Mouse (Mus musculus) heart, postnatal 4 days (tissue): Measurements from ENCODE around the gene Prkag1. TPM values are rescaled to one million over a fixed set of nuclear protein-coding genes. Genes with fewer than 3 reads are reported as not detected.
"Not testable (repeated sequence)": the region's sequence is repeated elsewhere in the genome, so short reads cannot be mapped to it uniquely, and the experiment has no call there.

Experiments
- DNase-seq: peaks from one replicate; pipeline ENCODE4 v3.0.0; 2021
- total RNA-seq, 2 experiments: library from RNA; stranded (reverse); gene quantifications; 2 replicates each; pipeline ENCODE4 v1.2.3; 2021

Gene Prkag1
- total RNA-seq, 2 experiments from 2014 or later, result 88.9 to 89.3 TPM

DNA sequence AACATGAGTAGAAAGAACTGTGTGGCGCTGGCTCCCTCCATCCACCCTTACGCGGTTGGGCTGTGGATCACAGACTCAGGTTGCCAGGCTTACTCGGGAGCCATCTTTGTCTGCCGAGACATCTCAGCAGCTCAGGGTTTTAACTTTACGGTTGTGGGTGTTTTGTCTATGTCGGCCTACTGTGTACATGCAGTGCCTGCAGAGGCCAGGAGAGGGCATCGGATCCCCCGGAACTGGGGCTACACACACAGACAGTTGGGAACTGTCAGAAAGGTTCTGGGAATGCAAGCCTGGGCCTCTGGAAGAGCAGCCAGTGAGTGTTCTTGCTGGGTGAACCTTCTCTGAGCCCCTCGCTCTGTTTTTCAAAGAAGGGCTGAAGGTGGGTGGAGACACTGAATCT lies 9.9 kb downstream of the Prkag1 start:
- no peak for DNase-seq

DNA sequence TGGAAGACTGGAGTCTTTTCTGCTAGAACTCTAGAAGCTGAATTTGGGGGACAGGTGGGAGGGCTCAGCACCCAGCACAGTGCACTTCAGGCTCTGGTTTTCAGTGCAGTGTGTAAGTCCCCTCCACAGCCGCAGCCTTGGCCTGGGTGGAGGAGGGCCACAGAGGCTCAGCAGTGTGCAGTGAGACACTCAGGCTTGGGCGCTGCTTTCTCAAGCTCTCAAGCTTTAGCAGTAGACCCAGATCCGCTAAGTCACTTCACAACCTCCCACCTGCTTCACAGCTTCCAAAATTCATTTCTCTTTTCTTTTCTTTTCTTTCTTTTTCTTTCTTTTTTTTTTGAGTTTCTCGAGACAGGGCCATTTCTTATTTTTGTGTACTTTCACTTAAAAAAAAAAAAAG lies 10.4 kb downstream of the Prkag1 start:
- DNase-seq, result no peak

DNA sequence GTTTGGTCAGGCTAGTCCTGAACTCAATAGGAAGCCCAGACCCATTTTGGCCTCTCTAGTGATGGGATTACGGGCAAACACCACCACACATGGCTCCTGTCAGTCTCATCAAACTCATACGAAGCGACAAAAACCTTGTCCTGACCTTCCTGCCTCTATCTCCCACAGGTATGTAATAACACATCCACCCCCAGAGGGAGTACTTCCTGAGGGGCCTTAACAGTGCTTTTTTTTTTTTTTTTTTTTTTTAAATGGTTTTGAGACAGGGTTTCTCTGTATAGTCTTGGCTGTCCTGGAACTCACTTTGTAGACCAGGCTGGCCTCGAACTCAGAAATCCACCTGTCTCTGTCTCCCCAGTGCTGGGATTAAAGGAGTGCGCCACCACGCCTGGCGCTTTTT lies 13.2 kb downstream of the Prkag1 start:
- DNase-seq, result no peak

DNA sequence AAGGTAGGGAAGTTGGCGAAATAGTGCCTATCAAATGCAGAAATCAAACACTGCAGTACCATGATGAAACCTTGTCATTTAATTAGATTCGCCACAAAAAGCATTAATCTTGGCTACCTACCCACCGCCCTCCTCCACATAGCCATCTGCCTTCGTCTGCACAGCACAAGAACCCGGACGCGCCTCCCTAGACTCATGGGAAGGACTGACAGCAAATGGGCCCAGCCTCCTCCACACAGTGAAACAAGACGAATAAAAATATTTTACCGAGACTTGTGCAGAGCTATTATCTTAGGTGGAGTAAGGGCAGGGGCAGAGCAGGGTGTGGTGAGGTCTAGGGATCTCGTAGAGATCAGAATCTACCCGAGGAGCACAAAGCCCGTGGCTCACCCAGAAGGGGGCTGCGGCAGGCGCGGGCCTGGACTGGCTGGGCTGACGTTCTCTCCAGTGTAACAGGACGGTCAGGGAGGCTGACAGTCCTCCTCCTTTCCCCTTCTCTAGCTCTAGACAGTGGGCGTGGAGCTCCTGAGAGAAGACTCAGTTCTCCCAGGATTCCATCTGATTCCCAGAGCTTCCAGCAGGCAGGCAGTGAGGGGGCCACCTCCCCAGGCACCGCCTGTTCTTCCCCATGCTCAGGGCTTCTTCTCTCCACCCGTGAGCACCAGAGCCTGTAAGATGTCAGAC lies 18.4 kb downstream of the Prkag1 start:
- no peak for DNase-seq

DNA sequence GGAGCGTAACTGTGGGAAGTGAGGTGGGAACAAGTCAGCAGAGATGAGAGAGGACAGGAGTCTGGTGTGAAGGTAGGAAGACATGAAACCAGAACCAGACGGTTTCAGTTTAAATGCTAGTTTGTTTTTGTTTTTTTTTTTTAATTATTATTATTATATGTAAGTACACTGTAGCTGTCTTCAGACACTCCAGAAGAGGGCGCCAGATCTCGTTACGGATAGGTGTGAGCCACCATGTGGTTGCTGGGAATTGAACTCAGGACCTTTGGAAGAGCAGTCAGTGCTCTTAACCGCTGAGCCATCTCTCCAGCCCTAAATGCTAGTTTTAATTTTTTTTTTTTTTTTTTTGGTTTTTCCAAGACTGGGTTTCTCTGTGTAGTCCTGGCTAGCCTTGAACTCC lies 21.1 kb downstream of the Prkag1 start:
- DNase-seq, result not testable (repeated sequence)

DNA sequence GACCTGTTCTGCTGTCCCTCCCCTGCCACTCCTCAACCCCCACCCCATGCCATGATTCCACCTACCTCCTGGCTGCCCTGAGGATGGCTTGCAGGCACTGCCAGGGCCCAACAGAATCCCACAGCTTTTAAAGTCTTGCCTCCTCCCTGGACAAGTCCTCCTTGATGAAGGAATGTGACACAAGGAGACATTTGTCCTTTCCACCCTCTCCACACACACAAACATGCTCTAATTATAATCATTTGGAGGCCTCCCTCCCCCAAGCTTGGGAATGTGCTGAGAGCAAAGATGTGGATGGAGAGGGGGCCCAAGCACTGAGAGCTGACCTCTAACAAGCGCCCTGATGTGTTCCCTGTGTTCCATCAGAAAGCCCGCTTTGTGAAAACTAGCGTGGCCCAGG lies 21.9 kb downstream of the Prkag1 start, which contains the start of gene Ddn:
Gene Ddn (minus strand): TSS at position 101 of the 400 bp plus-strand sequence.
- DNase-seq, result no peak

DNA sequence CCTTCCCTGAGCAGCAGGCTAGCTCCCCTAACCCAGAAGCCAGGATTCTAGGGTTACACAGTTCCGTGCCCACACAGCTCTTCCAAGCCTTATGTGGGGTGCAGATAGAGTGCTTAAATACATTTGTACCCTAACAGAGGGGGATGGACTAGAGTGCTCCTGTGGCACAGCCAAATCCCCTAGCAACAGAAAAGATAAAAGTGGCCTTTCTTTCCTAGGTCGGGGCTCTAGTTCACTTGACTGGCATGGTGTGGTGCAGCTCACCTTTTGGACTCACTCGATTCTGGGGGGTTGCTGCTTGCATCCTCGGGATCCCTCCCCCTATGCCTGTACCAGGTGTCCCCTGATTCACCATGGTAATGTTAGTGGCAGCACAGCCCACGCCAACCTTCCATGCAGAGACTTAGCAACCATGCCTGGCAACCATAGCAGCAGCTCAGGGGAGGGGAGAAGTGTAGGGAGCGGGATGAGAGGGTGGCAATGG lies 22.6 kb downstream of the Prkag1 start:
- DNase-seq, result no peak

DNA sequence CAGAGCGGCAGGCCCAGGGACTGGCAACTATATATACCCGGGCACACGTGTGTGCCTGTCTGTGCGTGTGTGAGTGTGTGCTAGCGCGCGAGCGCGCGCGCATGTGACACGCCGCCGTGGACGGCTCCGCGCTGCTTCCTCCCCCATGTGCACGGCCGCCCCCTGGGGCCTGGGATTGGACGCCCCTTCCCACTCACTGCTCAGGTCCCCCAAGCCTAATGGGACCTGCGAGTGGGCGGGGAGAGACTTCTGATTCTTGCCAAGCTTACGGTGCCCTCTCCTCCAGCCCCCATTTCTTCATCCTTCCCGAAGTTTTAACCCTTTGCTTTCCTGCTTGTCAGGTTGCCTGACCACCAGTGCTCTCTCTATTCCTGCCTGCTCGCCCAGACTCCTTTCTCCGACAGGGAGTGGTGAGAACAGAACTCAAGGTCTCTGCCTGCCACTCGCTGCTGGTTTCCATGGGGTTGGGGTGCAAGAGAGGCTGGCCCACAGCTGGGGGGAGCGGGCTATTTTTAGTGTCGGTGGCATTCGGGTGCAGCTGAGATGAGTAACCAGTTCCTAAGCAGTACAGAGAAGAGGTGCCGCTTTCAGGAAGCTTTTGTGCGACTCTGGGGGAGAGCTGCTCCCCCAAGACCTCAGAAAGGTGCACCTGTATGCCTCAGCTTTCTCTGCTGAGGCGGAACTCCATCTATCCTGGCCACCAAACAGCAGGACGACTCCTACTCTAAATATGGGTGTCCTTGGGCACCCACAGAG lies 23.2 kb downstream of the Prkag1 start:
- DNase-seq, result peak; percentile 66

DNA sequence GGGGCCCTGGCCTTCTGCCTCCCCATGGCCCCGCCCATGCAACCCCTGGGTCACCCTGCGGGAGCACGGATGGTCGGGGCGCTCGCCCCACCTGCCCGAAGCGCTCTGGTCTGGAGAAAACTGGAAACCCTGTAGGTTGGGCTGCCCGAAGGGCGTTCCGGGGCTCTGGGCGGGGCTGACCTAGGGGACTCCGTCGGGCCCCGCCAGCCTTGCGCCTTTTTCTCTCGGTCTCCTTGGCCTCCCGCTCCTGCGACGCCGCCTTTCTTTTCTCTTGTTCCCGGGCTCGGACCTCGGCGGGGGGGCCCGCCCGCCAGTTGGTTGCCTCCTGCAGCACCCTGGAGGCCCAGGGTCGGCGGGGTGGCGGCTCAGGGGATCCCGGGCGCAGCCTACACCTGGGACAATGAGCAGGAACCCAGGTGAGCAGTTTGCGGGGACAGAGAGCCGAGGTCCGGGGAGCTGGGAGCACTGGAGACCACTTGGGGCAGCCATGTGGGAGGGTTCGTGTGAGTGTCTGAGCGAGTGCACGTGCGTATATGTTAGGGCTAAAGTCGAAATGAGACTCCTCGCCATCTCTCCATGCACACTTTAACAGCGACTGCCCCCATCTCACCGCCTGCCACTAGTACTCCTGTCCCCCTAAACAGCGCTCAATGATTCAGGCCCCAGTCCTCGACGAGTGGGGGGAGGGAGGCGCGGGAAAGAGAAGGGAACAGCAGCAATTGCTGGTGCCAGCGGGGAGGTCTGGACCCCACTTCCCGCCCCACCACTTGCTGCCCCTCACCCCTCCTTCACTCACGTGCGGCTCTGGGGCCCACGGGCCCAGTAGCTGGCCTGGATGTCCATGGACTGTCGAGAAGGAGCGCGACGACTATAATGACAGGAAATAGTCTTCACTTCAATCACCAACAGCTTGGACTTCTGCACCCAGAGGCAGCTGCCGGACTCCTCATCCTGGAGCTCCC lies 24.2 kb downstream of the Prkag1 start:
- DNase-seq, result peak; percentile 20

DNA sequence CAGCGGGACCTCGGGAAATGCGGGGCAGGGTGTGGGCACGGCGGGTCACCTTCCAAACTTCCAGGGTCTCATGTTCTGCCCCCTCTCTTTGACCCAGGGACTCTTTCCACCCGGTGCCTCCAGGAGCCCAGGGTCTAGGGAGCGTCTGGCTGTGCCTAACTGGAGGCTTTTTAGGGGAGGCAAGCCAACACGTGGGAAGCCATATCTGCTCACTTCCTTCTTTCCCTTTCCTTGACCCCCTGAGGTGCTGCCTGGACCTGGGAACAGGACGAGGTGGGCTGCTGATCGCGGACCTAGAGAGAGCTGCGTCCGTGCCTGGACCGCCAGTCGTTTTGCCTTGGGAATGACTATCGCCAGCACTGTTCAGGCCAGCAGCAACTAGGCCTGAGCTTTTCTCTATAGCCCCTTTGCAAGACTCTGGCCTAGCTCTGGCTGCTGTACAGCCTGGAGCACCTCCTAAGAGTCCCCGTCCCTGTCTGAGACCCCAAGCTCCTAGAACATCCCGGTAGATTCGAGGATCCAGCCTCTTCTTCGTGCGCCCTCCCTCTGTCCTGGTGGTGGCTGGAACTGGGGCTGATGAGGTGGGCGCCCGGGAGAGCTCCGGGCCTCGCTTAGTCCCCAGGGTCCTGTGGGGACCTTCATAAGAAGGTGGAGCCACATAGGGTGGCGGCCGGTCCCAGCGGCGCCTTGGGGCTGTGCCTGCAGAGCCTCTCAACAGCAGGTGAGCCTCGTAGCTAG lies 25.1 kb downstream of the Prkag1 start:
- no peak for DNase-seq

DNA sequence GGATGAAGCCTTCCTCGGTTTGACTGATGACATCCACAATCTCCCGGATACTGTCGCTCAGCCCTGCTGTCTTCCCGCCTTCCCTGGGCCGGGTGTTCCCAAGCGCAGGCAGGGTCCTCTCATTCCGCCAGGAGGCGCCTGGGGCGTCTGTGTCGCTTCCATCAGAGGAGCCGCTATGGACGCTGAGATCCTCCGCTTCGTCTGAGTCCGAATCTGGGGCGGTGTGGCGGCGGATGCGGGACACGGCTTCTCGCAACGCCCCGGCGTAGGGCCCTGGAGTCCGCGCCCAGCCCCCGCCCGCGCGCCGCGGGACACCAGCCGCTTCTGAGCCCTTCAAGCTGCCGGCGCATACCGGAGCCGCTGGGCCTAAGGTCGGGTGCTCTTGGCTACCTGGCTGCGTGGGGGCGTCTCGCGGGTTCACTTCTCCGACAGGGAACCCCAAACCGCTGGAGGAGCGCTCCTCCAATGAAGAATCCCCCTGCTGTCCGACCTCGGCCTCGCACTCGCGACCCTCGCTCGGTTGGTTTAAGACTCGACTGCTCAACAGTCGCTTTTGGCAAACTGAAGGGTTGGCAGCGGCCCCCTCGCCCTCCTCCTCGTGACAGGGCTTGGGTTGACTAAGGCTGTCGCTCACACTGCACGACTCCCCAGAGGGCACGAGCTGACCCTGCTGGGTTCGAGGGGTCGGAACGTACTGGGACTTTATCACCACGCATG lies 25.8 kb downstream of the Prkag1 start:
- peak; percentile 84 for DNase-seq

DNA sequence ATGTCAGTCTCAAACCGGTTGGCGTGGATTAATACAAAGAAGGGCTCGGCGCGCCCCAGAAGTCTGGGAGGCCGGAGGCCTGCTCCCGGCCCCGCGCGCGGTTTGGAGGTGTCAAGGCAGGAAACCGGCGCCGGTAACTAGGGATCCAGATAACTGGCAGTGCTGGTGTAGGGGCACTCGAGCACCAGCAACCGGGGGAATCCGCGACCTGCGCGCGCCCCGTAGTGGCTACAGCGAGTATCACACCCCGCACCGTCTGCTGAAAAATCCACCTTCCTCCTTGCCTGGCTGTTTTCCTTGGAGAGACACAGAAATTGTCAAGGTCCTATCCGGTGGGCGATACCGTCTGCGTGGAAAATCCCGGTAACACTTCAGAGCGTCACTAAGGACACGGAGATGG lies 27.3 kb downstream of the Prkag1 start:
- peak; percentile 91 for DNase-seq

DNA sequence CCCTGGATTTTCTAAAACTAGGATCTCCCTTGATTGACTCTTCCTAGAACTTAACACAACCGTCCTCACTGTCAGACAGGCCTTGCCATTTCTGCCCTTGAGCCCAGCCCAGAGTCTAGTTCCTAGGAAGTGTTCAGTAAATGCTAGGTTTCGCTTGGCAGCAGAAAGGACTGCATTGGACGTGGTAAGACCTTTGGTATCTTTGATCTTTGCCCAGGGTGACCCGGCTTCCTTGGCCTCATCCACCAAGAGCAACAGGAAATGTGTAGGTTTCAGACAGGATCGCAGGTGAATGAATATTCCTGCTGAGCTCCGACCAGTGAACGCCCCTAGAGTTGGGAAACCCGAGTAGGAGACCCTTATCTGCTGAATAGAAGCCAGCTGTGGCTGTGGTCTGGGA lies 28.4 kb downstream of the Prkag1 start:
- DNase-seq, result no peak

DNA sequence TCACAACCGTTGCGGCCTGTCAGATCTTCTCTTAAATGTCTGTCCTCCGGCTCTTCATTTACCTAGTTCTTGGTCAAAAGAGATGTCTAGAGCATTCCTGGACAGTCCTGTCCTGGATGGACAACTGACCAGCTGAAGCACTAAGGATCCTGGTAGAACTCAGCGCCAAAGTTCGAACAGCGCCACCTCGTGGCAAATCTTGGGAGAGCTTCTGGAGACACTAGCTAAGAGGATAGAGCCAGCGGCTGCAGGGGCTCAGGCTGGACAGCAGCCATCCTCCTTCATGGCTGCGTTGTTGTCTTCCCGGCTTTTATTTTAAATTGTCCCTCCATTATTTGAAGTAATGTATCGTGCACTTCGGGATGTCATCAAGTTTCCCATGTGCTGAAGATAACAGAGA lies 31.9 kb downstream of the Prkag1 start:
- DNase-seq, result peak; percentile 93

DNA sequence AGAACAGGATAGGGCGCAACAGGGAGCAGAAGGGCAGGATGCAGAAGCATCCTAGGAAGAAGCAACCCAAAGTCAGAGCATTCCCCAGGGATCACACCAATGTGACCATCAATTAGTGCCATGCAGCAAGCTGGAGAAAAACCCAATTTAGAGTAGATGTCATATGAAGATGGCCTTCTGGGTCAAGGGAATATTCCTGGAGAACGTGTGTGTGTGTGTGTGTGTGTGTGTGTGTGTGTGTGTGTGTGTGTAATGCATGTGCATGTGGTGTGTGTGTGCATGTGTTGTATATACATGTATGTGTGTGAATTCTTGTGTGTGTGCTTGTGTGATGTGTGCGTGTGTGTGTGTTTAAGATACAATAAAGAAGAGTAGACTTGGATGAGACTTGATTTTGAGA lies 32.4 kb downstream of the Prkag1 start:
- DNase-seq, result no peak

DNA sequence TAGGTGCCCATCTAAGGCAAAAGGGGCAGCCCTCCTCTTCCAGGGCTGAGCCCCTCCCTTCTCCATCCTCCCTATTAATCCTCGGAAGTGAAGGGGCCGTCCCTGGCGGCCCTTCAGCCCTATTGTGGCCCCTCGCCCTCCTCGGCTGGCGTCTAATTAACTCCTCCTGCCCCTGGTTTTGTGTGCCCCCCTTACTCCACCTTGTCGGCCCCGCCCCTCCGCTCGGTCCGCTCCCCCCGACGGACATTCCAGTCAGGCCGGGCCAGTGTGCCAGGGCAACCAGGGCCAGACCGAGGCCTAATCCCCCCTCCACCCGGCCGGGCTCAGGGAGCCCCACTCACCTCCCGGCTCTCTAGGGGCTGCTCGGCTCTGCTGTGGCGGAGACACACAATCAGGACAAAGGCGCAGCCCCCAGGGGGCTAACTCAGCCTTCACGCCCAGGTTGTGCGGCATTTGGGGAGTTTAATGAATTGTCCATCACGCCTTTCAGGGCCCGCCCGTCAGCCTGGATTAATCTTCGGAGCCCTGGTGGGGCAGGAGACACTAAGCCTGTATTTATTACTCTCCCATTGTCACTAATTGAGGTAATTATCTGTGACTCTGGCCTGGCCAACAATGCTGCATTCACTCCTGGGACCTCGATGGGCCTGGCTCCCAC lies 33.4 kb downstream of the Prkag1 start:
- no peak for DNase-seq

DNA sequence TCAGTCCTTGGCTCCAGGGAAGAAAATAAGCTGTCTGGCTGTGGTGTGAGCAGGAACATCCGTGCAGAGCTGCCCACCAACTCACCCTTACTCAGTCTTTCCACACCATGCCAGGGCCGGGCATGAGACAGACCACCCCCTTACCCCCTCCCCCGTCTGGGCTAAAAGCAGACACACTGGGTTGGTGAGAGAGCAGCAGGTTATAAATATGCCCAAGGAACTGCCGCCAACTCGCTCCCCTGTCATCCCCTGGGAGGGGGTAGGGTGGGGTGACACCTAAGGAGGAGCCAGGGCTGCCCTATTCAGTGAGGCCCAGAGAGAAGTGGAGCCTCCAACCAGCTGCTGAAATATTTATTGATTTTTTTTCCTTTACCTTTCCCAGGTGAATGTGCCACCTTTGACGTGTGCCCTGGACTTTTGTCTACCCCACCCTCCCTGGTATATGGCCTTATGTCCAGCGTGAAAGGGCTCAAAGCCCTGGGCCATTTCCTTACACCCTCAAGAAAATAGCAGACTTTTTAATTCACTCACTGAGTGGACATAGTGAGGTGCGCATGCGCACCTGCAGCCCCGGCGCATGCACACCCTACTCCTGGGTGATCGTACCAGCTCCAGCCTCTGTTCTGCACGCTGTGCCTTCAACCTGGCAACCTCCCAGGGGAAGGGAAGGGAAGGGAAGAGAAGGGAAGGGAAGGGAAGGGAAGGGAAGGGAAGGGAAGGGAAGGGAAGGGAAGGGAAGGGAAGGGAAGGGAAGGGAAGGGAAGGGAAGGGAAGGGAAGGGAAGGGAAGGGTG lies 34.3 kb downstream of the Prkag1 start:
- DNase-seq, result peak; percentile 63

DNA sequence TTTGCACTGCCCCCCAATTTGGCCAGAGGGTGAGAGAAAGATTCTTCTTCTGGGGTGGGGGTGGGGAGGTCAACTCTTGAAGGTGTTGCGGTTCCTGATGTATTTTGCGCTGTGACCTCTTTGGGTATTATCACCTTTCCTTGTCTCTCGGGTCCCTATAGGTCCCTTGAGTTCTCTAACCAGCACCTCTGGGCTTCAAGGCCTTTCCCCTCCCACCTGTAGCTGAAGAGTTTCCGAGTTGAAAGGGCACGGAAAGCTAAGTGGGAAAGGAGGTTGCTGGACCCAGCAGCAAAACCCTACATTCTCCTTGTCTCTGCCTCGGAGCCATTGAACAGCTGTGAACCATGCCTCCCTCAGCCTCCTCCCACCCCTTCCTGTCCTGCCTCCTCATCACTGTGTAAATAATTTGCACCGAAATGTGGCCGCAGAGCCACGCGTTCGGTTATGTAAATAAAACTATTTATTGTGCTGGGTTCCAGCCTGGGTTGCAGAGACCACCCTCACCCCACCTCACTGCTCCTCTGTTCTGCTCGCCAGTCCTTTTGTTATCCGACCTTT lies 38.1 kb downstream of the Prkag1 start:
- DNase-seq, result no peak

DNA sequence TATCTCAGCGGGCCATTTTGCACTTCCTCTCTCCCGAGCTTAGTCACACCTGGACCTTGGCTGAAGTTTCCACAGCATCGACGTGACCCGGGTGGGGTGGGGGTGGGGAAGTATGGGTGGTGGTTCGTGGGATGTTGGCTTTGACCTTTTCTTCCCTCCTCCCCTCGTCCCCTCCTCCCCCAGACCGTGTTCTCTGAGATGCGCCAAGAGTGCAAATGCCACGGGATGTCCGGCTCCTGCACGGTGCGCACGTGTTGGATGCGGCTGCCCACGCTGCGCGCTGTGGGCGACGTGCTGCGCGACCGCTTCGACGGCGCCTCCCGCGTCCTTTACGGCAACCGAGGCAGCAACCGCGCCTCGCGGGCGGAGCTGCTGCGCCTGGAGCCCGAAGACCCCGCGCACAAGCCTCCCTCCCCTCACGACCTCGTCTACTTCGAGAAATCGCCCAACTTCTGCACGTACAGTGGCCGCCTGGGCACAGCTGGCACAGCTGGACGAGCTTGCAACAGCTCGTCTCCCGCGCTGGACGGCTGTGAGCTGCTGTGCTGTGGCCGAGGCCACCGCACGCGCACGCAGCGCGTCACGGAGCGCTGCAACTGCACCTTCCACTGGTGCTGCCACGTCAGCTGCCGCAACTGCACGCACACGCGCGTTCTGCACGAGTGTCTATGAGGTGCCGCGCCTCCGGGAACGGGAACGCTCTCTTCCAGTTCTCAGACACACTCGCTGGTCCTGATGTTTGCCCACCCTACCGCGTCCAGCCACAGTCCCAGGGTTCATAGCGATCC lies 38.9 kb downstream of the Prkag1 start:
- no peak for DNase-seq
